Mouse (Mus musculus) gonadal fat pad, adult 2 months (tissue): ENCODE measurements around the gene Apoa1. TPM values are rescaled to one million over a fixed set of nuclear protein-coding genes. Genes with fewer than 3 reads are reported as not detected.

Source experiments
- DNase-seq: peaks from one replicate; pipeline ENCODE4 v3.0.0-alpha.2; 2012; ENCODE audit warnings: low read depth
- polyA plus RNA-seq: library from polyadenylated mRNA; depleted of rRNA; stranded (reverse); fragments of >200 nt; gene quantifications from 2 replicates; pipeline ENCODE4 v1.2.3, GENCODE M21; 2012; rRNA removed

Gene Apoa1
- polyA plus RNA-seq, 1 experiment = 0.58 TPM

- DNase-seq = no peak
Observed at GRCm38 (mm10) chr9:46257546-46257945, 29.2 kb downstream of the Apoa1 start.

DNA sequence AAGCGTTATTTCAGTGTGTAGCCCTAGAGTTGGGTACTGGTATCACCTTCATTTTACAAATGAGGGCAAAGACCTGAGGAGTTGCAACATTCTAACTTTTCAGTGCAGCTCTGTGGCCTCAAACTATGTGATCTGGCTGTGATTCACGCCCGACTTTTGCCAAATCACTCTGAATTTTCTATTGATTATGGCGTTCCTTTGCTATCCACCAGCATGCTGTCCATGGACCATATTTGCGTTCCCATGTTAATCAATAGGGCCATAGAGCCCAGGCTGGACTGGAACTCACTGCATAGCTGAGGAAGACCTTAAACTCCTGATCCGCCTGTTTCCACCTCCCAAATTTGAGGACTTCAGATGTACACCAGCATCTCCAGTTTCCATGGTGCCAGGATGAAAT is 30.7 kb downstream of the Apoa1 start:
- no peak for DNase-seq

DNA sequence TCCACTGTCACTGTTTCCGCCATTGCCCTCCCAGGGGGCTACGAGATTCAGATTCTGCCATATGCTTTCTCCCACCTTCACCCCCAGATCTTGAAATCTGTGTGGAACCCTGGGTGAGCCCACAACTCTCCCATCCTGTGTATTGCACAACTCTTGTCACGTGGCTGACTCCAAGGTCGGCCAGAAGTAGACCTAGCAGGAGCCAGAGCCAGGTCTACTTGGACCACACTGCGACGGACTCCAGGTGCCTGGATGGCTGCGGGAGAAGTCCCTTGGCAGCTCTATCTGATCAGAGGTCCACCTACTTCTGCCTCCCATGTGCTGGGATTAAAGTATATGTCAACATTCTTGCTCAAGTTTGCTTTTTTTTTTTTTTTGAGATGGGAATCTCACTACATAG is 32.8 kb downstream of the Apoa1 start:
- DNase-seq = no peak

DNA sequence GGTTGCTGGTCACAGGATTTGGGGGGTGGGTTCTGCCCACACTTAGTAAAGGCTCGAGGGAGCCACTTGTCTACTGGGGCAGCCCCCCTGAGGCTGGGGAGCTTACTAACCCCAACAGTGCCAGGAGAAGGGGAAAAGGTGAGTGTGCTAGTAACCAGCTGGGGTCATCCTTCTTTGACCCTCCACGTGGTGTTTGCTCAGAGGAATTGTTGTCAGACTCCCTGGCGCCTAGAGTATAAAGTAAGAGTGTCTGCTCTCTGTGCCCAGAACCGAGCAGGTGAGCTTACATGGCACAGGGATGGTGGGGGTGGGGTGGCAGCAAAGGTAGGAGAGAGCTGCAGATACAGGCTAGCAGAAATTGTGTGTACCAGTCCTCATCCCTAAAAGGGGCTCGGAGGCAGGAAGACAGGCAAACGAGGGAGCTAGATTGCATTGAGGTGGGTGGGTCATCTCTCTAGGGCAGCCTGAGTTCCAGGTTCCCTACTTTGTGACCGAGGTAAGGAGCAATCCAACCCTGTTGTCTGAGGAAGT is 40.0 kb downstream of the Apoa1 start, which contains the start of gene Apoa5:
TSS of gene Apoa5 (plus strand) at position 291 of the 531 bp plus-strand sequence.
- DNase-seq = no peak

DNA sequence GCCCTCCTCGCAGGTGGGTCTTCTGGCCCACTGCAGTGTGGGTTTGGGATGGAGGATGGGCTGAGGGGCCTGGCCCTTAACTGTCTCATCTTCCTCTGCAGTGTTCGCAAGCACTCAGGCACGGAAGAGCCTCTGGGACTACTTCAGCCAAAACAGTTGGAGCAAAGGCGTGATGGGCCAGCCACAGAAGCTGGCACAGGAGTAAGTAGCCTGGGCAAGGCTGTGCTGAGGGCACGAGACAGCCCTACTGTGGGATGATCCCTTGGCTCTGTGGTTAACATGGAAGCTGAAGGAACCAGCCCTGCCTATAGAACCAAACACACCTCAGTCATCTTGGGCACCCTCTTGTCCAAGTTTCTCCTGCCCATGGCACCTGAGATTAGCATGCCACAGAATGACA is 40.7 kb downstream of the Apoa1 start:
- no peak for DNase-seq

GRCm38 (mm10) chr9:46270782-46271181 is 42.4 kb downstream of the Apoa1 start:
- DNase-seq = no peak

DNA sequence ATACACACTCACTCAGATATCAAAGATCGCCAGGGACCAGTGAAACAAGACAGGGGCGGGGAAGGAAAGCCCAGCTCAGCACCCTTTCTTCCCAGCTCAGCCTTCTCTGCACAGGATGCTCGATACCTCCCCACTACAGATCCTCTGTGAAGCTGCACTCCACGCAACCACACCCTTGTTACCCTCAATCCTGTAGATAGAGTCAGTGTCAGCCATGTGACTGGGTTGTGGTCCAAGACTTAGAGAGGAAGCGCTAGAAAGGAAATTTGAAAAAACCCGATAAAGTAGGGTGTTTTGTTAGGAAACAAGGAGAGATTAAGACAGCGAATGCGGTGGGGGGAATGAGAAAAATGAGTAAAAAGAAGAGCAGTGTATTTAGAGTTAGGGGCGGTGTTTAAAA is 43.7 kb downstream of the Apoa1 start:
- DNase-seq = no peak

- peak; percentile 54 for DNase-seq
Observed at GRCm38 (mm10) chr9:46272677-46273454, 44.5 kb downstream of the Apoa1 start, which contains the start of gene Zpr1. TSS of gene Zpr1 (plus strand) at chr9:46273064.

DNA sequence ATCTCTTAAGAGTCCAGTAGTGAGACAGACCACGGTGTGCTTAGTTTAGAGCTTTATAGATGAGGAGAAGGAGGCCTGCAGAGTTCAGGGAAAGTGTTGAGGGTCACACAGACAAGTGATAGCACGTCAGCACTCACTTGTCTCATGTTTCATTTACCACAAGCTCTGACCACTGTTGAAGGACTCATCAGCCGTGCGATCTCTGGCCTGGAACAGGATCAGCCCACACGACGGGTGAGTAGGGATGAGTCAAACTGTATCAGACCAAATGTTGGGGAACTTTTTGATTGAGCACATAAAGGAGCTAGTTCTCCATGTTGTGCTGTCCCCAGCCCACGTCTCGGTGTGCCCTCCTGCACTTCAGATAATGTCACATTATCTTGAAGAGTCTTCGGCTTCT is 46.1 kb downstream of the Apoa1 start:
- no peak for DNase-seq

Other genes with a start within 250 kb of the Apoa1 start
- 30.7 and 31.7 TPM in 2 replicates for gene Pafah1b2, start 215.9 kb upstream of the Apoa1 start, polyA plus RNA-seq
- 11.7 and 21.0 TPM in 2 replicates for gene Sik3, start 215.8 kb upstream of the Apoa1 start, polyA plus RNA-seq
- 1.9 and 11.9 TPM in 2 replicates for gene Apoc3, start 7.1 kb downstream of the Apoa1 start, polyA plus RNA-seq
- gene Apoa4, start 12.1 kb downstream of the Apoa1 start, polyA plus RNA-seq = 0.71 TPM in 1 of 2 replicates, not detected in the other
- gene Apoa5, start 40.1 kb downstream of the Apoa1 start, polyA plus RNA-seq = 0.19 and 1.1 TPM in 2 replicates
- 20.5 and 23.9 TPM in 2 replicates for gene Zpr1, start 44.5 kb downstream of the Apoa1 start, polyA plus RNA-seq
- gene Bud13, start 54.4 kb downstream of the Apoa1 start, polyA plus RNA-seq = 7.6 and 8.1 TPM in 2 replicates
- gene 4931429L15Rik, start 91.4 kb downstream of the Apoa1 start, polyA plus RNA-seq = 0.99 TPM in 1 of 2 replicates, not detected in the other